Mouse (Mus musculus): ENCODE data around the gene Nav2.

DNA sequence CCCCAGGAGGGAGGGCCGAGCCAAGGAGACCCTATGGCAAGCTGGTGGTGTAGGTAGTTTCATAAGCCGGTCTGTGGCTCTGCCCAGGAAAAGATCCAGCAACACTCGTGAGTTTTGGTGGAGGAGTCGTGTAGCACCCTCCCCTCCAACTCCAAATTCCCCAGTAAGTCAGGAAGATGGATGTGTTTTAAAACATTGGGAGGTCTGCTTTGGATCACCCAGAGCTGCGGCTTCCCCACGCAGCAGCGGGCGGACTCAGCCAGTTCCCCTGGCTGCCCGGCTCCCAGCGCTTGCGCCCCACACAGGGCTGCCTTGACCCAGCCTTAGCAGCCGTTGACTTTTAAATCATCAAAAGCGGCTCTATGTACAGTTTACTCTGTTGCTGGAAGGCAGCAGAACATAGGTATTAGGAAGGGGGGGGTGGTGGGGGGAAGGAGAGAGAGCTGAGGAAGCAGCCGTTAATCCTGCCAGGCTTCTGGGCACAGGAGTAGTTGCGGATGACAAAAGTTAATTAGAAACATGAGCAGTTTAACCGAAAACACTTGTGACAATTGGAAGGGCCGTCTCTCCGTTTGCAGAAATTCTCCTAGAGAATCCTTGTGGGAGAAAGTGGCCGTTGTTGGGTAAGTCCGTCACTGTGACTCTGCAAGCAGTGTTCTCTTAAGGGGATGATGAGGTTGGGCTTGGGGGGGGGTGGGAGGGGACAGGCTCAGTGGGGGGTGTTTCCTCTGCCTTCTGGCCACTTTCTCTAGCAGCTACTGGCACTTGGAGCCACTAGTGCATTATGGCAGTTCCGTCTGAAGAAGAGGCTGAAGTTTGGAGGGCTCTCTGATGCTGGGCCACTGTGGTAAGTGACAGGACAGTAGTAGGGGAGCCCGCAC, 542.0 kb downstream of the Nav2 start:
- TF ChIP-seq TCF12 (IDR thresholded peaks at IDR 0.05; ENCODE audit: insufficient read depth, poor library complexity, severe bottlenecking) (no peak), POLR2AphosphoS2 (IDR thresholded peaks at IDR 0.05; ENCODE audit: insufficient read length, low read depth) (no peak), E2F4 (IDR thresholded peaks at IDR 0.05; ENCODE audit: insufficient read depth) (no peak)
